Mouse (Mus musculus): ENCODE measurements at regions not wholly inside any gene's neighbourhood (a gene's known extent, or its start where the extent isn't known, plus 50 kb on each side); places are given as distances from the start of the nearest gene placed in this dataset.

DNA sequence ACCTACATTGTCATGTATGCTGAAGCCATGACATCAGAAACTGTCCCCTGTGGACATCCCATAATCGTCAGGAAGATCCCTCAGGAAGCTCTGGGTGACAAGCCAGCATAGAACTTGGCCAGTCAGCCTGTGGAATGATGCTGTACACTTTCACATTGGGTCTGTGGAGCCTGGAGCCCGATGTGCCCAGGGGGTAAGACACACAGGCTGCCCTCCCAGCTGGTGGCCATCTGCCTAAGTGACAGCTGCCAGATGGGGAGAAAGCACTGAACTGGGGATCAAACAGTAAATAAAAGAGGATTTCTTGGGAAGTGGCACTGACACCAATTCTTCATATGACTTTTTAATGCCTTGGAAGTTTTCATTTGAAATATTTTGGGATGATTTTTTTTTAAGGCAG, 486.8 kb downstream of the Efnb2 start:
- DNase-seq, result peak; percentile 29 to 43

DNA sequence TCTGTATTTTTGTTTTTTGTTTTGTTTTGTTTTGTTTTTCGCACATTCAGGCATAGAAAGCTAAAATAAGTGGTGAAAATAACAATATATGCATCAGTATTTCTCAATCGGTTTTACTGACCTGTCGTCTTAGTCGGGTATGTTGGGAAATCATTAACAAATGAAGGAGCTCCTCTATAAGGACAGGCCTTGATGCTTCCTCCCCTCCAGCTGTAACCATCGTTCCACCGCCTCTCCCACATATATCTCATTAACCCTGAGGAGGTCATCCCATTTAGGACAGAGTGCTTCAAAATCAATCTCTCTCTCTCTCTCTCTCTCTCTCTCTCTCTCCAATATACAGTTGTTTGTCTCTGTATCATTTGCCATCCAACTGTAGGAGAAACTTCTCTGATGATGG, 492.4 kb downstream of the Efnb2 start:
- DNase-seq, result no peak

DNA sequence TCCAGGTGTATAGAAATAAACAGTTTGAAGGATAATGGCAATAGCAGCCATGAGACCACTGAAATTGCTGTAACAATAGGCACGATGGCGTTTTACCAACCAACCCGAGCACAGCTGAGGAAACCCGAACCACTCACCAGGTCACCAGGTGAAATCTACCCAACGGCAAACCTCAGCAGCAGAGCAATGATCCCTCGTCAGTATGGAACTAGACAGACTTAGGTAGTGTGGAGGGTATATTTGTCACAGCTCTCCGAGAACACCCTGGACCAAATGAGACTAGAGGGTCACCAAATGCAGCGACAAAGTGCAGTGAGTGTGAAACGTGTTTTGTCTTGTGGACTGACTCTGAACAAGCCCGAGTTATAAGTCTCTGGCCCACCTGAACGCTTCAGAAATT, 492.8 kb downstream of the Efnb2 start:
- DNase-seq, result no peak

DNA sequence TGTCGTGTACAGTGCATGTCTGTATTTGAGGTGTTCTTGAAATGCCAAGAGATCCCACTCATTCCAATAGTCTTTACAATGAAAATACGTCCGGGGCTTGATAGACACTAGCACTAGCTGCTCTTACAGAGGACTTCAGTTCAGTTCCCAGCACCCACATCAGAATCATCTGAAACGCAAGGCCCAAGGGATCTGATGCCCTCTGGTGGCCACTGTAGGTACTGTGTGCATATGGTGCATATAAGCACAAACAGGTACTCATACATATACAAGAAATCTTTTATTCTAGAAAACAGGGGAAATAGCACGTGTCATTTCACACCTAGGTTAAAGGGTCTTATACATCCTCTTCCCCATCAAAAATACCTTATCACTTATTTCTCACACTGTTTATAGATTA, 513.5 kb downstream of the Efnb2 start:
- peak in 1 of 2 experiments; percentile 7 for DNase-seq

DNA sequence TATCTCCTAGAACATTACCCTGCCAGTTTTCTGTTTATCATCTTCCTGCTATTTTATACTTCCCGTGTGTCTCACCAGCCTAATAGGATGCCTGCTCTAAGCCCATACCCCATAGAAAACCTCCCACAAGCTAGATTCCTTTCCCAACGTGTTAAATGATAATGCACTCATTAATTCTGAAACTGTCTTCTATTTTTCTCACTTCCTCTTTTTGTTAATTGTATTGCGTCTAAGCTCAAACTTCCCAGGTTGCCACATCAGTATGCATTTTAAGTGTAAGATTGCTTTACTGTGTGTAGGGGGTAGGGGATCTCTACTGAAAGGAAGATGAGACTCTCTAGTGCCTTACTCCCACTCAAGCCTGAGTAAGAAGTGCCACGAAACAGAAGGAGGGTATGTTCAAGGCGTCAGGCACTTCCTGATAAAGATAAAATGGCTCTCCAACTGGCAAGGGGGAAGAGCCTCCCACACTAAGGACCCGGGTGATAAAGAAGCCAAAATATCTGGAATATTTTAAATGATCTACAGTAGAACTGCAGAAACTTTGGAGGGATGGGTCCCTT, 518.0 kb downstream of the Efnb2 start:
- DNase-seq, result no peak

DNA sequence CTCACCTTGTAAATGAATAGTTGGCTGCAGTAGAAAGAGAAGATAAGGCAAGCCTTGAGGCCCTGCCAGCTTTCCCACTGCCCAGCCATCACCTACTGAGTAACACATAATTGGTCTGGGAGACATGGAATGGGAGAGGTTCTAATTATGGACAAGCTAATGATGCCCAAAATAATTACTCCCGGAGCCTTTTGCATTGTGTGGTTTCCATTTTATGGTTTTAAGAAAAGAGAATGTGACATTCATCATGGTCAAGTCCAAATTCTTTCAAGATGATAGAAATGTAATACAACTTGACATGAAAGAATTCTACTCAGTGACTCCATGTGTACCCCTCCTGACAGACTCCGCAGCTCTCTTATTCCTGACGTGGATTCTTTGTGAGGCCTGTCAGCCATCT, 518.6 kb downstream of the Efnb2 start:
- DNase-seq, result no peak

DNA sequence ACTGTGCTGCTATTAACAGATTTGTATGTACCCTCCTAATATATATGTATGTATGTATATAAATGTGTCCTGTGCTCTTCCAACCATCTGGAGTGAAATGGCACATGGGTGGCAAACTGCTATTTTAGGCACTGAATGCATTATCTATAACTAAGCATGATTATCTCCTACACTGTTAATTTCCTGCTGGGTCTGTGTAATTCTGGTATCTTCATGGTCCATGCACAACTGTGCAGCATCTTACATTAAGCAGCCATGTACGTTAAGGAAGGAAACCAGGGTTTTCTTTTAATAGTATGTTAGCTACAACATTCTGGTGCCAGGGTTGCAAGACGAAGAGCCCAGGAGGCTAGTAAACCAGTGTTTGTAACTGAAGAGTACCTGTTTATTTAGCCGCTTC, 521.3 kb downstream of the Efnb2 start:
- no peak for DNase-seq

DNA sequence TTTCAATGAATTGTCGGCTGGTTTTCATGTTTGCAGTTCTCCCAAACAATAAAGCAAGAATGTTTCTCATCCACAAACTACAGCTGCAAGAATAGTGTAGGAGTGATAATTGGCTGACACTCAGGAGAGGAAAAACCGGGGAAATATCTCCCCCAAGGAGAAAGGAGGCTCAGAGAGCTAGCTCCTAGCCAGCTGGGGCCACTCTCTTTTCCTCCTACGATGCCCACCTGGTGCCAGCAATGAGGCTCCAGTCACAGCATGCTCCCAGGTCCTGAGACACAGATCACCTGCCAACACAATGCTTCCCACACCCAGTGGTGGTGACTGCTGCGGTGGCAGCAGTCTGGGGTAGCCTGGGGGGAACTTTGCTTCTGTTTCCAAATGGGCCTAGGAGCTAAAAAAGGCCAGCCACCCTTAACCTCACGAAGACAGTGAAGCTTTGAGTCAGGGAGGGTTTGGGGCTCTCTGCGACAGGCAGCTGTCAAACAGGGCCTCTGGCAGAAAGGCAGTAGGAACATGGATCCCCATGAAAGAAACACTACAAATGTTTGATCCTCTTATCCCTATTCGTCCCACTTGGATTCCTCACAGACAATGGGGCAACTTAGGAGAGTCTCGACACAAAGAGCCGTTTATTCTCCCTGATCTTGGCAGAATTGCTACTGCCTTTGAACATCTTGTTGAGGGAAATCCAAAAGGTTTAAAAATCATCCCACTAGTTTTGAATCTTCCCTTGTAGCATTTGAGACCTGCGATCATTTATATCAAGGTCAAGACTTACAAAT, 527.8 kb downstream of the Efnb2 start:
- DNase-seq, result peak in 1 of 2 experiments; percentile 2

DNA sequence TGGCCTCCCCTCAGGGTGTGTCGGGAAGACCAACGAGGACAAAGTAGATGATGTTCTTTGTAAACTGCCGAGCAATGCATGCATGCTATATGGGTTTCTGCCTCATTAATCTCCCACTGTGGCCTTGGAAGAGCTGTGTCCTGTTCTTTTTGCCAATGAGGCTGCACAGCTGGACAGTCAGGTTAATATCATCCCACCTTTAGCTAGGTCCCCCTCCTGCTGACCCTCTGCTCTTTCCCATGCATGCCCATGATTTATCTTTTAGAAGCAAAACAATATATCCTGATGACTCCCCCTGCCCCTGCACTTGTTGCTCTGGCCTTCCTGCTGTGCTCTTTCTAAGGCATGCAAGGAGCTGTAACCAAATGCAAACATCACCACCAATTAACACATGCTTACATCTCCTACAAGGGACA, 529.1 kb downstream of the Efnb2 start:
- DNase-seq, result no peak

DNA sequence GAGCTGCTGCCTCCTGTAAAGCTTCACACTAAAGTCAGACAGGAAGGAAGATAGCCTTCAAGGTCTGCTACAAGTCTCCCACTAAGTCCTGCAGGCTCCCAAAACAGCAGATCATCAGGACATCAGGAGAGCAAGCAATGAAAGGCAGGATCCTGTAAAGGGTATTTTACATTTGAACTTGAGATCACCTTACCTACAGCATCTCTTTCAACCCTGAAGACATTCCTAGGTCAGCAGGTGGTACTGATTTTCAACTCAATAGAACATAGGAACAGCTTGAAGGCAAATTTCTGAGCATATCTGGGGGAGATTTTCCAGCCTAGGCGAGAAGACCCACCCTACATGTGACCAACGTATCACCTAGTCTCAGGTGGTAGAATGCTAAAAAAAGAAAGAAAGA, 530.2 kb downstream of the Efnb2 start:
- no peak for DNase-seq

DNA sequence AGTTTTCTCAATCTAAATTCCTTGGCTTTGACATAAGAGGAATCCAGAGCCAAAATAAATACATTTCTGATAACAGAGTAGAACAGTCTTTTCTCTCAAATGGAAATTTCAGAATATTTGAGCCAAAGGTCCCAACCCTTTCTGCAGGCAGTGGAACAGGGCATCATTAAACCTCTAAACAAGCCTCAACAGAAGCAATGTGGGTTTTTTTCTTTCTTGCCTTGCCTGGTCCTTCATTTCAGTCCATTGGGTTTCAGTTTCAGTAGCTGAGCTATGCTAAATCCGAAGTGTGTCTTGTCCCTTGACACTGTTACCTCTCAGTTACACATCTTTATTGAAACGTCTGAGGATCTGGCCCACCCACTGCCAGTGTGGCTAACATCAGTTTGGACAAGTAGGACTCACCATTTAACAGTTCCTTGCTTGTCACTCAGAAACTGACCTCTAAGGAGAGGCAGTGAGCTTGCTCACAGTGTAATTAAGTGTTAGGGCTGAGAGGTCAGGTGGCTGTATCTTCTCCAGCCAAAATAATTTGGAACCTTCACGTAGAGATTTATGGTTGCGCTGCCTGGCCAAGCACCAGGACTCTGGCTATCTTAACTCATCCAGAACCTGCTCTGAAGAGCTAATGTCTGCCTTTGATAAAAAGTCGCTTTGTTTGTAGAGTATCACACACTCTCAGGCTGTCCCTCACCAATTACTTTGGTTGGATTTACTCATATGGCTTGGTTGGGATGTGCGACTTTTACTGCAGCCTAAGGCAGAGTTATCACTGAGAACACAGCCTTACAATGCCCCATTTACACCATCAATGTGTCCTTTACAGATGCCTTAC, 545.2 kb downstream of the Efnb2 start:
- no peak for DNase-seq

DNA sequence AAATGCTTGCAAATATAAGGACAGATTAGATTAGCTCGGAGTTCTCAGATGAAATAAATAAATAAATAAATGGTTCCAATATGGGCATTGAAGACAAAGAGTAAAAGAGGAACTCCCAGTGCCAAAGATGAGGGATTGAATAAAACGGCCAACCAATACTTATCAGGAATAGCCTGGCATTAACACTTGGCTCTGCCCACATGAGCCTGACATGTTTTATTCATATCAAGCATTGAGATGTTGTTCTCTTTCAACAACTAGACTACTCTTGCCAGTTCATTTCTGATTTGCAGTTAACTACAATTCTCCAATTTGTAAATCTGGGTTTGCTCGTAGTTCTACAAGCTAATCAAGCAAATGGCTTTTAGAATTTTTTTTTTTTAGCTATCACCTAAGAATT, 546.4 kb downstream of the Efnb2 start:
- no peak for DNase-seq

DNA sequence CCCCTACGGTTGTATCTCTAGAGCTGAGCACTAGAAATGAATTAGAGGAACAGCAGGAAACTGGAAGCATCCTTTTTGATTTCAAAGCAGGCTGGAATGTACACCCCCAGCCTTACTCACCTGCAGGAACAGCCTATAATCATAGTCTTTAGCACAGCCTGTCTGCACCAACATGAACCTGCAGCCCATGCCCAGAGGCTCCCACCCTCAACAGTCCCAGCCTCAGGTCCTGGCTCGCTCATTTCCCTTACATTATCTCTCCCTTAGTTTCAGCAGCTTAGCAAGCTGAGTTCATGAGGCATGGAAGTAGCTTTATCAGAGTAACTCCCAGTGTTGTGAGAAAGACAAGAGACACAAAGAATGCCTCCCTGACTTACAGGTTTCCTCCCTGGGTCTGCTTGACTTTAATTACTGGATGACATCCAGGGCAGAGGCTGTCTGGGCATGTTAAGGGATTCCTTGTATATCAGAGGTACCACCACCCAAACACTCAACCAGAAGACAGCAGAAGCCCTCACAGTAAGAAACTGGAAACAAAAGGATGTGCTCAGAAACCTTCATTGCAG, 551.2 kb downstream of the Efnb2 start:
- no peak for DNase-seq

DNA sequence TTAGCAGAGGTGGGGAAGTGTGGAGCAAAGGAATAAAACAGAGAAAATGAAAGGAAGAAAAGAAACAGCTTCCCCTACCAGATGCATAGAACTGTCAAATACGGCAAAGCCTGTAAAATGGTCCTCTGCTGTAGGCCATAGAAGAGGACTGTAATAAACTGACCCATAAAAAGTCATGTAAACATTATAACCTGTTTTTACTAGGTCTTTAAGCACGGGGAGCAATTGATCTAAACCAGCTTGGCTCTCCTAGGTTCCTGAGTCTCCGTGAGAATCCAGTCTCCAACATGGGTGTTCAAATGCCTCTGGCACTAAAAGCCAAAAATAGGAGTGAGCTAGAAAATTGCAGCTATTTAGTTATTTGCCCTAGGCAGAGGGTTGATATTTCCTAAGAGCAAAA, 557.5 kb downstream of the Efnb2 start:
- DNase-seq, result no peak

DNA sequence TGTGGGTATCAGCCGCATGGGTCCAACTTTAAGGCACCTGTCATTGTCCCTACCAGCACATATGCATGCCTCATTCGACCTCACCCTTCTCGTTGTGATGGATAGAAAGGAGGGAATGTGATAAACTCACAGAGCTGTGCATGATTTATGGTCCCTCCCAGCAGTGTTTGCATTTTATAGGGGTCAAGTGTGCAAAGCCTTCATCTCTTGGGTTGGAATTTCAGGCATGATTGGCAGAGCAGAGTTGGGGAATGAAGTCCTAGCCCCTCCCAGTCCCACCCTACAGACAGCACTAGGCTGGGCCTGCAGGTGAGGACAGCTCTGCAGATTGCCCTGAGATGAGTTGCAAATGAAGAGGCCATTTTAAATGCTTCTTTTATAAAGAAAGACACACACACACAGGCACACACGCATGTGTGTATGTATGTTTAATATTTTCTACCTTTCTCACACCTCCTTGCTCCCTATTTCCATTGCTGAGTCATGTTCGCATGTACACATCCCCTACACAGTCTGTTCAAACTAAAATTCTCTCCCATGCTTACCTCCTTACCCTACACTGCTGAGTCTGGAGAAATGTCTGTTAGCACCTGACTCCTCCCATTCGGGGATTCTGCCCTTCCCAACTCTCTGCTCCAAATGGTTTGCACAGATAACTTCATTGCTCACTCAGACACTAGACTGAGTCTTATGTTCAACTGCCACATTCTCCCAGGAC, 558.9 kb downstream of the Efnb2 start:
- no peak for DNase-seq

DNA sequence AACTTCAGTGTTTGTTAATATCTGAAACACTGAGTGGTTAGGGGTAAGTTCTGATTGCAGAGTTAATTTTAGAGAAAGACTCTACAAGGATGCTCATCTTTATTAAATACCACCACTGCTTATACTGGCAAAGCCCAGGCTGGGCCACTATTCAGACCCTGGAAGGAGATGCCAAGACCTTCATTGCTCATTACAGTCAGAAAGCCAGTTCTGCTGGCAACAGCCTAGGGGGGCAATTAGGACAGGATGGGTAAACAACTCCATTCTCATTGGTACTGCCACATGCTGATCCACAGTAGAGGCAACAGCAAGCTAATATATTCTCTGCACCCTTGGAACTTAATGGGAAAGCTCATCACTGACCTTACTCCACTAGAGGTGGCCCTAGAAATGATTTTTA, 568.5 kb downstream of the Efnb2 start:
- peak in 1 of 2 experiments; percentile 8 for DNase-seq

DNA sequence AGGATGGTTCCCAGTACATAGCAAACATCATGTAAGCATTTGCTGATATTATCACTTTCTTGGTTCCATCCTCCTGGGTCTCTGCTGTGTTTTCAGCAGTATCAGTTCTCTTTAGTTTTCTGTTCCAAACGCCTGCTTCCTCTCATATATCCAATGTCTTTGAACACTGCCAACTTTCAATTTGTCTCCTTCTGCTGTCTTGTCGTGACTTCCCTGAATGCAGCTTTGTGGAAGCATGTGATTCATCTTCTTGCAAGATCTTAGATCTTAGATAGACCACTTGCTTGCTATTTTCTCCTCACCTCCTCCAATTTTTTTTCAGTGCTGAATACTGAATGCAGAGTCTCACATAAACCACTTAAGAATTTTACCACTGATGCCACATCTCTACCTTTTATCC, 576.4 kb downstream of the Efnb2 start:
- DNase-seq, result no peak

DNA sequence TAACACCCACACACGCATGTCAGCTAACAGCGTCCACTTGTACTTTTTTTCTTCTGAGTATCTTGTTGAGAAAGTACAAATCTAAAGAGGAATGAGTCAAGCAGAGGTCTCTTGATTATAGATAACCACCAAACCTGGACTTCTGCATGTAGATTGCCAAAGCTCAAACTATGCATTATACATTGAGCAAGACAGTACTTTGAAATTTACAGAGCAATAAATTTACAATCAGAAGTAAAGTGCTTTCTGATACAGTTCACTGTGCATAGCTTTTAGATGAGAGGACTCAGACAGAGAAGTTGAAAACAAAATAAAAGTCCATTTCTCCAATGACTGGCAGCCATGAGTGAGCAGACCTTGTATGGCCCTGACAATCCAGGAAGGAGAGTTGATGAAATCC, 597.0 kb downstream of the Efnb2 start:
- no peak for DNase-seq

DNA sequence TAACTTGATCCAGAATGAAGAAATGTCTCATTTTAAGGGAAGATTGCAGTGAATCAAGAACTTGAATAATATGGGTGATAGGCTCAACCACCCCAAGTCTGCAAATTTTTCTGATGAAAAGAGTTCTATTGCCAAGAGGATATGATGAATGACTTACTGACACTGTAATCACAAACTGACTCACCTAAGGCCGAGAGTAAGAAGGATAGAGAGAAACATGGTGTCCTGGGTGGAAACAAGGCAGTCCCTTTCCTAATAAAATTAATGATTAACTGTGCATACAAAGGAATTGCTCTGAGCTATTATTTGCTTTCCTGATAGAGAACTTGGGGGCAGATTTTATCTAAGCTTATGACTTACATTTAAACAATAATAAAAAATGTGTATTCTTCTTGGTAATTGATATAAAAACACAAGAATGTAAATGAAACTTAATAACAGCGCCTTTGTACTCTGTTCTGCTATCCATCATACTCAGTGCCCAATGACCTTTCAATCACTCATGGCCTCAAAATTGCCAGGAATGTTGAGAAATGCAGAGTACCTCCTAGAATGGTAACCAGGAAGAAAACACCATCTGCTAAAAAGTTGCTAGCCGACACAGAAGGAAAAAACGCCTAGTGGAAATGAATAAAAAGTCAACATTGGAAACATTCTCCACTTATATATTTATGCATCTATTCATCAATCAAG, 606.7 kb downstream of the Efnb2 start:
- no peak for DNase-seq

DNA sequence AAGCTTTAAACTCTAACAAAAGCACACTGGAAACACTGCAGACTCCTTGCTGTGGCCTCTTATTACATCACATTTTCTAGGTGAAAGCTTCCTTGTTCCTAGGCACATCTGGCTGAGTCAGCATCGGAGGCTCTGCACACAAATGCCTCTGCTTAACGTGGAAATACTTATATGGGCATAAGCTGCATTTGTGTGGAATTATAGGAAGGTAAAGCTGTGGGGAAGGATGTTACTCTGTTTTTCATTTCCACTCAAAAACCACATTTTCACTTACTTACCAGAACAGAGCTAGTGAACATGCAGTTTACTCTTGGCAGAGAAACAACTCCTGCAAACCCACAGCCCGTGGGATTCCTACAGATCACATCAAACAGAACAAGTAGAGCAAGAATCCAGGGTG, 609.9 kb downstream of the Efnb2 start:
- DNase-seq, result no peak

DNA sequence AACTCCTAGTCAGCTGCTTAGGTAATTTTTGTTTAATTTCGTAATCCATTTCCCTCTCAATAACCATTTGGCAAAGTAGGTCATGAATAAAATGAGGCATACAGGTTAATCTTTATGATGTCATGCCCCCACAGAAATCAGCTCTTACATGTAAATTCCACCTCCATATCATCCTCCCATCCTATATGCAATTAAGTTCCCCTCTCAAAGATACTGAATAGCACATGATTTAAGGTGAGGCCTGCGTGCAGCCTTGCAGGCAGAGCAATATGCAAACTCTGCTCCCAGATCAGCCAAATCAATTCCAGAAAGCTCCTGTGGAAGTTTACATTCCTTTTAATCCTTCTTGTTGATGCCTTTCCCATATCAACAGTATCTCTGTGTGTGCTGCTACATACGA, 610.3 kb downstream of the Efnb2 start:
- DNase-seq, result no peak

DNA sequence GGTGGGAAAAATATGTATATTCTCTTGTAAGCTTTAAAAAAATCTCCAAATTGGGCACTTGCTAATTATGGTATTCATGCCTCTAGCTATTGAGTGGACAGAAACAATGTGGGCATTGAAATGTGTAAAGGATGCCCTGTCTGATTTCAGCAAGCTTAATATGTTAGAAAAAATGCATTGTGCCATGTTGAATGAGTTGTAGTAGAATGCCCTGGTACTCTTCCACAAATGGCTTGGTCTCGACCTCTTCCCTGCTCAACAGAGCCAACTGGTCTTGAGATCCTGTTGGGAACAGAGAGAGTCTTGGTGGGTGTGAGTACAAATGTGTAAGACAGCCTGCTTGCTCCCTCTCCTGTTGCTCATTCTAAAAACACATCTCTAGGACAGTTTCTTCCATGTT, 616.1 kb downstream of the Efnb2 start:
- no peak for DNase-seq
